Mouse (Mus musculus) limb, embryonic 13.5 days (tissue): ENCODE measurements around the gene Hesx1. TPM values are rescaled to one million over a fixed set of nuclear protein-coding genes. Genes with fewer than 3 reads are reported as not detected.
"Not testable (repeated sequence)": the region's sequence is repeated elsewhere in the genome, so short reads cannot be mapped to it uniquely, and the experiment has no call there.

ENCODE experiments used
- ATAC-seq: fragments of 200-750 bp; cut with Nextera tagmentation; 2 replicates; pipeline ENCODE4 v1.8.0; 2017; ENCODE audit warnings: low read depth, moderate number of reproducible peaks, moderate TSS enrichment; ENCODE audit not compliant: low FRiP score
- H3K27ac ChIP-seq: fragments of 300-500 bp; sonication (generic); 2 replicates; pipeline ENCODE4 v1.5.1; 2015; ENCODE audit warnings: inconsistent platforms, mild to moderate bottlenecking, moderate library complexity
- H3K27me3 ChIP-seq: fragments of 300-500 bp; sonication (generic); 2 replicates; pipeline ENCODE4 v1.6.1; 2015; ENCODE audit warnings: mild to moderate bottlenecking, inconsistent platforms
- H3K36me3 ChIP-seq: fragments of 300-500 bp; sonication (generic); 2 replicates; pipeline ENCODE4 v1.6.1; 2015; ENCODE audit warnings: inconsistent platforms, mild to moderate bottlenecking, moderate library complexity
- H3K4me1 ChIP-seq: fragments of 300-500 bp; sonication (generic); 2 replicates; pipeline ENCODE4 v1.6.1; 2015; ENCODE audit warnings: inconsistent platforms
- H3K4me2 ChIP-seq: fragments of 300-500 bp; sonication (generic); replicated peaks from 2 replicates; pipeline ENCODE4 v1.6.1; 2015; ENCODE audit warnings: inconsistent platforms, mild to moderate bottlenecking, moderate library complexity
- H3K4me3 ChIP-seq: fragments of 300-500 bp; sonication (generic); 2 replicates; pipeline ENCODE4 v1.5.1; 2015; ENCODE audit warnings: moderate library complexity, mild to moderate bottlenecking, inconsistent platforms
- H3K9ac ChIP-seq: fragments of 300-500 bp; sonication (generic); 2 replicates; pipeline ENCODE4 v1.6.1; 2015; ENCODE audit warnings: mild to moderate bottlenecking, inconsistent platforms
- H3K9me3 ChIP-seq: fragments of 300-500 bp; sonication (generic); 2 replicates; pipeline ENCODE4 v1.6.1; 2016; ENCODE audit warnings: inconsistent platforms
- WGBS: fragments of 180-500 bp; shearing (Covaris S2); methylation state at CpG from one replicate; pipeline ENCODE4 v1.1.7; 2015; 5-methylcytosine and 5-hydroxymethylcytosine counted together
- polyA plus RNA-seq: library from polyadenylated mRNA; unstranded; fragments of >200 nt; fragmentation: Nextera tagmentation; extraction: Ambion mirVana; gene quantifications from 2 replicates; pipeline ENCODE4 v1.2.1, GENCODE M21; 2015

The Hesx1 gene
- 0.15 and 0.27 TPM in 2 replicates for polyA plus RNA-seq

DNA sequence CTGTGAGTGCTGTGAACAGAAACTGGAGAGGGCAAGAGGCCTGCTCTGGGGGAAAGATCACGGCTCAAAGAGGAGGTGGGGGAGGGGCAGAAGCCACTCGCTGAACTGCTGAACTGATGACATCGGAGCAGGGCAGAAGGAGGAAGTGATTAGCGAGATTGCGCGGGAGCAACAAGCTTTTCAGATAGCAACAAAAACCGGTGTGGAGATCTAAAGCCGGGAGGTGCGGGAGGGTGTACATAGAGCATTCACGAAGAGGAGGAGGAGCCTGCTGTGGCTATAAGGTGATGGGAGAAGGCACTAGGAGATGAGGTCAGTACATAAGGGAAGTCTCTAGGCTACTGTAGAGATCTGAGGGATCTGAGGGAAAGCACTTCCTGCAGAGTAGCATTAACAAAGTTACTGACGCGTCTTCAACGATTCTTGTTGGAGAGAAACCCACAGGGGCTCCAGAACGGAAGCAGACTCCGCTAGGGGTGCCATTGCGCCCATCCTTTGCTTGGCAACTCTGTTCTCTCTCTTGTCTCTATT, at the start of gene Hesx1:
Gene Hesx1, plus strand, starts transcription at position 206 of the 531 bp plus-strand sequence.
- 11% methylated on average over 16 of the region's 16 CpGs for WGBS
- no peaks in the 10 kb centered on the region for H3K9me3 ChIP-seq
- H3K27ac ChIP-seq: peak within 1 kb of the TSS; percentile 39; the same call in 1 of the 2 replicates
- H3K9ac ChIP-seq: peak within 1 kb of the TSS; percentile 54
- peak; percentile 66; the same call in 1 of the 2 replicates for ATAC-seq
- peak within 1 kb of the TSS; percentile 39 for H3K4me3 ChIP-seq
- no peaks in the 10 kb centered on the region for H3K27me3 ChIP-seq
- H3K4me1 ChIP-seq: peaks cover 18% of the 10 kb centered on the region
- peak within 1 kb of the TSS; percentile 64 for H3K4me2 ChIP-seq
- no peaks in the 10 kb centered on the region for H3K36me3 ChIP-seq

DNA sequence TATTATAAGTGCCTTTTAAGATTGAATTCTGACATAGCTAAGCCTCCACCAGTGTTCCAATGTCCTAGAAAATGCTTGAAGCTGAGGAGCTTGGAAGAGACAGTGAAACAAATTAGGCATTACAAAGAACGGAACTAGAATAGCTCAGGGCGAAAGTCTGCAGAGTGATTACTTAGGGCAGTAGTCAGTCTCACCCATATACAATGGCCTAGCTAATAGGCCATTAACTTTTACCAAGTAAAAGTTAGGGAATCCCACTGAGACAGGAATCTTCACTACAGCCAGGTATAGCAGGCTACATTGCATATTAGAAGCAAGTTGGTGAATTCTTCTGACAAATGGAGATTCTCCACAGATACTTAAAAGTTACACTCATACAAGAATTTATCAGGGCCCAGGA, 38.1 kb upstream of the Hesx1 start:
- H3K4me1 ChIP-seq, ATAC-seq, H3K27ac ChIP-seq, H3K27me3 ChIP-seq, H3K4me3 ChIP-seq, H3K4me2 ChIP-seq, H3K9me3 ChIP-seq, H3K9ac ChIP-seq: not testable (repeated sequence)
- H3K36me3 ChIP-seq: peaks cover 53% of the 10 kb centered on the region
- WGBS: 84% methylated on average over 2 of the region's 2 CpGs

DNA sequence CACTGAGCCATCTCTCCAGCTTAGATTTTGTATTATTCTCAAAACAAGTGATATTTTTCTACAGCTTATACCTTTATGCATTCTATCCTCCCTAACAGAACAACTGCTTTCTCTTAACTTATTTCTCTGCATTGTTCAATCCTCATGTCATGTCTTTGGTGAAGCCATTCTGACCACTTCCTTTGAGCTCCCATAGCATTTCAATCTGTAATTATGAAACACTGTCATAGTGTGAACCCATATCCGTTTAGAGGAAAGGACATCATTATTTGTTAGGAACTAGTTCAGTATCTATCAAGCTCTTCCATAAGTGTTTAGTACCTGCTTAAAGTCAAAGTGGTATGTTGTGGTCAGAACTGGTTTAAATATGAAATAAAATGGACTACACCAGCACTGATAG, 33.7 kb upstream of the Hesx1 start:
- H3K27ac ChIP-seq: no peak overlapping the region
- H3K4me3 ChIP-seq: no peak overlapping the region
- ATAC-seq: no peak
- no peaks in the 10 kb centered on the region for H3K4me1 ChIP-seq
- H3K36me3 ChIP-seq: peaks cover 36% of the 10 kb centered on the region
- H3K27me3 ChIP-seq: no peaks in the 10 kb centered on the region
- no peaks in the 10 kb centered on the region for H3K9me3 ChIP-seq
- no peak overlapping the region for H3K9ac ChIP-seq
- no peak overlapping the region for H3K4me2 ChIP-seq
- 89% methylated on average over 1 of the region's 1 CpGs for WGBS

GRCm38 (mm10) chr14:26969164-26969563, 25.1 kb upstream of the Hesx1 start:
- peak overlapping the region; percentile 69 for H3K4me2 ChIP-seq
- 0 out of 2 replicates have a peak, but pooled peaks cover 2% of the 10 kb centered on the region for H3K36me3 ChIP-seq
- peak overlapping the region; percentile 85 for H3K4me3 ChIP-seq
- ATAC-seq: no peak
- H3K9ac ChIP-seq: peak overlapping the region; percentile 88
- peaks cover 15% of the 10 kb centered on the region for H3K4me1 ChIP-seq
- no peaks in the 10 kb centered on the region for H3K27me3 ChIP-seq
- 81% methylated on average over 3 of the region's 3 CpGs for WGBS
- no peaks in the 10 kb centered on the region for H3K9me3 ChIP-seq
- no peak overlapping the region for H3K27ac ChIP-seq

GRCm38 (mm10) chr14:26969856-26970407, 24.3 kb upstream of the Hesx1 start:
- Histone ChIP-seq H3K4me2 (peak overlapping the region; percentile 69), H3K27me3 (no peaks in the 10 kb centered on the region), H3K9ac (peak overlapping the region; percentile 88), H3K27ac (peak overlapping the region; percentile 92), H3K4me3 (peak overlapping the region; percentile 85), H3K4me1 (peaks cover 15% of the 10 kb centered on the region), H3K9me3 (no peaks in the 10 kb centered on the region), H3K36me3 (no peaks in the 10 kb centered on the region)
- under 1% methylated on average over 47 of the region's 62 CpGs for WGBS
- ATAC-seq: peak; percentile 81

DNA sequence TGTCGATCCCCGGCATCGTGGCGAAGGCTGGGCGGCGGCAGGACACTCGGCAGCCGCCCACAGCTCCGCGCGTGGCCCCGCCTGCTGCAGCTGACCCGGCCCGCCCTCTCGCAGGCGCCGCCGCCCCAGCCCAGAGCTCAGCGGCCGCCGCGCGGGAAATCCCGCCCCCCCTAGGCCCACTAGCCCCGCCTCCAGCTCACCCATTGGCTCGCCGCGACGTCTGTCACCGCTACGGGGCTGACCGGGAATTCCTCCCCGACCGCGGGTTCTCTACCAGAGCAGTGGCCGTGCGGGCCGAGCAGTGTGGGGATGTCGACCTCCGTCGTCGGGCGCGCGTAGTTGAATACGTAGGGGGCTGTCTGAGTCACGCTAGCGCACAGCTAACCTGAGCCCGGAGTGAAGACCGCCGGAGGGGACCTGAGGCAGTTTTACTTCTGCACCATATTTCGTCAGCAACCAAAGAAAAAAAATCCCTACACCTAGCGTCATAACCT, 23.7 kb upstream of the Hesx1 start:
- H3K27ac ChIP-seq: peak overlapping the region; percentile 92
- H3K9me3 ChIP-seq: no peaks in the 10 kb centered on the region
- WGBS: 0% methylated on average over 30 of the region's 53 CpGs
- peak overlapping the region; percentile 69 for H3K4me2 ChIP-seq
- peak overlapping the region; percentile 85 for H3K4me3 ChIP-seq
- no peaks in the 10 kb centered on the region for H3K27me3 ChIP-seq
- H3K4me1 ChIP-seq: peaks cover 15% of the 10 kb centered on the region
- no peaks in the 10 kb centered on the region for H3K36me3 ChIP-seq
- H3K9ac ChIP-seq: peak overlapping the region; percentile 88
- peak; percentile 99 for ATAC-seq

DNA sequence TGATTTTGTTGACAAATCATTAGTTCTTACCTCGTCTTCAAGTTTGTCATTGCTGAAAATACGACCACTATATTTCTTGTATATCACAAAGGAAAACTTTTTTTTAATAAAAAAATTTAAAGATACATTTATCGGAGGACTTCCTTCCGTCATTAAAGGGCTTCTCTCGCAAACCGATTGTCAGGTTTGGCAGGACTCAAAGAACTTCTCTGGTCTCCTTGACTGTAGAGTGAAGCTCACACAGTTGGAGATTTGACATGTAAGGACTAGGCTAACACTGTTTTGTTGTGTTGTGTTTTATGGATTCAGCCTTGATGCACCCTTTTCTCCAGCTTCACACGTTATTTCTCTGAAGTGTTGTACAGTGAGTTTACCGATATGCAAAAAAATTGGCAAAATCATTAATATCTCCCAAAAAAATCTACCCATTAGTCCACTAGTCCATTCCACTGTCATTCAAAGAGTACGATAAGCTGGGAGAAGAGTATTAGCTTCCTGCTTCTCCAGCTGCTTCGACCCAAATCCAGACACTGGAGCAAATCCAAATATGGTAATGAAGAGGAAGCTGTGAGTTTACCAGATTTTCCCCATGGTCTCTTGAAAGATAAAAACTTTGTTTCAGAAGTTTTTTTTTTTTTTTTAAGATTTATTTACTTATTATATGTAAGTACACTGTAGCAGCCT, 23.0 kb upstream of the Hesx1 start, which contains the start of gene Appl1:
Gene Appl1, minus strand, starts transcription at position 127 of the 684 bp plus-strand sequence.
- 45% methylated on average over 10 of the region's 10 CpGs for WGBS
- H3K9ac ChIP-seq: peak within 1 kb of the TSS; percentile 88
- no peaks in the 10 kb centered on the region for H3K36me3 ChIP-seq
- H3K27ac ChIP-seq: peak within 1 kb of the TSS; percentile 92
- H3K4me2 ChIP-seq: peak within 1 kb of the TSS; percentile 69
- H3K27me3 ChIP-seq: no peaks in the 10 kb centered on the region
- no peaks in the 10 kb centered on the region for H3K9me3 ChIP-seq
- no peak for ATAC-seq
- peaks cover 15% of the 10 kb centered on the region for H3K4me1 ChIP-seq
- H3K4me3 ChIP-seq: peak within 1 kb of the TSS; percentile 85

GRCm38 (mm10) chr14:26973089-26973488, 21.1 kb upstream of the Hesx1 start:
- ATAC-seq: no peak
- H3K4me3 ChIP-seq: no peak overlapping the region

DNA sequence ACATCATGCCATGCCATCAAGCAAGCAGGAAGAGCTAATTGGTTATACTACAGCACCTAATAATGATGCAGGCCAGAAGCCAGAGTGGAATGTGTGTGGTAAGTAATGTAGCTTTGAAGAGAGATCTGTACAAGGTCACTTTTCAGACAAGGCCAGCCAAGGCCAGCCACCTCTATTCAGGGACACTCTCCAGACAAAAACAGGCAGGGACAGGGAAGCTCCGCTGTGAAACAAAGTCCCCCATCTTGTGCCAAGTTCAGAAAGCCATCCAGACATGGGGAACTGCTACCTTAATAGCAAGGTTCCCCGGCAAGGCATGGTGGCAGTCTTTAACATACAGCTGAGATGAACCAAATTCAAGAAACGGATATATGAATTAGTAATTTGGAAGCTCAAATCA, 18.7 kb upstream of the Hesx1 start:
- no peaks in the 10 kb centered on the region for H3K9me3 ChIP-seq
- peaks cover 6% of the 10 kb centered on the region for H3K4me1 ChIP-seq
- no peak overlapping the region for H3K4me2 ChIP-seq
- ATAC-seq: no peak
- no peaks in the 10 kb centered on the region for H3K27me3 ChIP-seq
- no peak overlapping the region for H3K4me3 ChIP-seq
- no peaks in the 10 kb centered on the region for H3K36me3 ChIP-seq
- H3K27ac ChIP-seq: no peak overlapping the region
- WGBS: 64% methylated on average over 3 of the region's 3 CpGs
- H3K9ac ChIP-seq: no peak overlapping the region

More at GRCm38 (mm10) chr14:26973089-26973488, 21.1 kb upstream of the Hesx1 start:
- no peak overlapping the region for H3K9ac ChIP-seq
- no peak overlapping the region for H3K4me2 ChIP-seq
- H3K36me3 ChIP-seq: no peaks in the 10 kb centered on the region
- WGBS: 82% methylated on average over 2 of the region's 2 CpGs
- H3K4me1 ChIP-seq: peaks cover 19% of the 10 kb centered on the region
- H3K9me3 ChIP-seq: no peaks in the 10 kb centered on the region
- H3K27ac ChIP-seq: no peak overlapping the region
- no peaks in the 10 kb centered on the region for H3K27me3 ChIP-seq

GRCm38 (mm10) chr14:26976212-26976611, 18.0 kb upstream of the Hesx1 start:
- Histone ChIP-seq H3K4me1 (peaks cover 6% of the 10 kb centered on the region), H3K27ac (no peak overlapping the region), H3K9me3 (peaks cover 6% of the 10 kb centered on the region), H3K4me2 (no peak overlapping the region), H3K9ac (no peak overlapping the region), H3K36me3 (peaks cover 6% of the 10 kb centered on the region; the same call in 1 of the 2 replicates), H3K27me3 (no peaks in the 10 kb centered on the region), H3K4me3 (no peak overlapping the region)
- ATAC-seq: no peak
- 84% methylated on average over 7 of the region's 7 CpGs for WGBS

DNA sequence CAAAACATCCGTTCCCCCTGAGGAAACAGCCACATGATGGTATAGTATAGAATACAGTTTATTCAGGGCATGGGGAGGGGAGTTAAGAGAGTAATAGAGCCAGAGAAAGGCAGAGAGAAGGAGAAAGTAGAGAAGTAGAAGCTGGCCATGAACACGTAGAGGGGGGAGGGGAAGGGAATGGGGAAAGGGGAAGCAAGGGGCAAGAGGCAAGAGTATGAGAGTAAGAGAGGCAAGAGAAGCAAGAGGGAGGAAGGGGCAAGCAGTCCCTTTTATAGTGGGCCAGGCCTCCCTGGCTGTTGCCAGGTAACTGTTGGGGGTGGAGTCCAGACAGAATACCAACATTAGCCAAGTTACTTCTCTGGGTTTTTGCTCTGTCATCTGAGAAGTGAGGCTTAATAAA, 16.7 kb upstream of the Hesx1 start:
- ATAC-seq: no peak
- H3K9ac ChIP-seq: no peak overlapping the region

DNA sequence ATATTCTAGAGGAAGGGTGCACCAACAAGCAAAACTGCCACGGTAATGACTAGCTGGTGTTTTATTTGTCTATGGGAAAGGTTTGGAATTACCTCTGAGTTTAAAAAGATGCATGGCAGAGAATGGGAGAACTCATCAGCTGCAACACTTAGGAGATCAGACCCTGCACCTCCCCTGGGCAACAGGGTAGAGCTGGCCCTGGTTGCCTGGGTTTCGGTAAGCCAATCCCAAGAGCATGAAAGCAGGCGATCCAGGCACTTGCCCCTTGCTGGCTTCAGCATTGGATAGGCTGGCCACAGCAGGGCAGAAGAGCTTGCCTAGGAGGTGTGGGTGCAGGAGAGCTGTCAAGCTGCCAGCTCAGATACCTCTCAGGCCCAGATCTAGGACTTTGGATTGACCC, 14.4 kb upstream of the Hesx1 start:
- no peak overlapping the region for H3K4me2 ChIP-seq
- no peak overlapping the region for H3K4me3 ChIP-seq
- no peak overlapping the region for H3K27ac ChIP-seq
- H3K27me3 ChIP-seq: no peaks in the 10 kb centered on the region
- H3K9ac ChIP-seq: no peak overlapping the region
- no peak for ATAC-seq
- peaks cover 6% of the 10 kb centered on the region for H3K4me1 ChIP-seq
- whole genome bisulfite sequencing: 91% methylated on average over 3 of the region's 3 CpGs
- H3K9me3 ChIP-seq: peaks cover 7% of the 10 kb centered on the region
- peaks cover 7% of the 10 kb centered on the region; the same call in 1 of the 2 replicates for H3K36me3 ChIP-seq

More for the DNA sequence above, 16.7 kb upstream of the Hesx1 start:
- Histone ChIP-seq H3K4me1 (peaks cover 6% of the 10 kb centered on the region), H3K36me3 (peaks cover 7% of the 10 kb centered on the region; the same call in 1 of the 2 replicates), H3K9me3 (peaks cover 7% of the 10 kb centered on the region), H3K27me3 (no peaks in the 10 kb centered on the region), H3K4me2 (no peak overlapping the region), H3K4me3 (no peak overlapping the region), H3K27ac (no peak overlapping the region)
- 41% methylated on average over 2 of the region's 2 CpGs for WGBS
